Mouse (Mus musculus) embryonic facial prominence, embryonic 14.5 days (tissue): ENCODE measurements at regions not wholly inside any gene's neighbourhood (a gene's known extent, or its start where the extent isn't known, plus 50 kb on each side); places are given as distances from the start of the nearest gene placed in this dataset.

Experiments
- ATAC-seq: fragments of 200-750 bp; cut with Nextera tagmentation; 2 replicates; pipeline ENCODE4 v1.8.0; 2017; ENCODE audit warnings: low read depth, moderate number of reproducible peaks, moderate TSS enrichment
- DNase-seq: peaks from one replicate; pipeline ENCODE4 v3.0.0-alpha.2; 2015; ENCODE audit warnings: low spot score
- H3K27ac ChIP-seq: fragments of 300-500 bp; sonication (generic); replicated peaks from 2 replicates; pipeline ENCODE4 v1.5.1; 2014; ENCODE audit warnings: low read depth, mild to moderate bottlenecking, low read length, moderate library complexity
- H3K27me3 ChIP-seq: fragments of 300-500 bp; sonication (generic); replicated peaks from 2 replicates; pipeline ENCODE4 v1.6.1; 2014; ENCODE audit warnings: low read length; ENCODE audit not compliant: control insufficient read depth, insufficient read depth
- H3K36me3 ChIP-seq: fragments of 300-500 bp; sonication (generic); 2 replicates; pipeline ENCODE4 v1.6.1; 2014; ENCODE audit warnings: low read length, mixed read lengths; ENCODE audit not compliant: control insufficient read depth, insufficient read depth
- H3K4me1 ChIP-seq: fragments of 300-500 bp; sonication (generic); 2 replicates; pipeline ENCODE4 v1.6.1; 2014; ENCODE audit warnings: antibody characterized with exemption, low read length; ENCODE audit not compliant: control insufficient read depth, insufficient read depth
- H3K4me2 ChIP-seq: fragments of 300-500 bp; sonication (generic); 2 replicates; pipeline ENCODE4 v1.6.1; 2014; ENCODE audit warnings: low read depth, mild to moderate bottlenecking, low read length, moderate library complexity, mixed read lengths
- H3K4me3 ChIP-seq: fragments of 300-500 bp; sonication (generic); 2 replicates; pipeline ENCODE4 v1.5.1; 2014; ENCODE audit warnings: low read depth, mild to moderate bottlenecking, low read length
- H3K9ac ChIP-seq: fragments of 300-500 bp; sonication (generic); 2 replicates; pipeline ENCODE4 v1.6.1; 2014; ENCODE audit warnings: low read depth, mild to moderate bottlenecking, low read length, moderate library complexity, mixed read lengths
- H3K9me3 ChIP-seq: fragments of 300-500 bp; sonication (generic); 2 replicates; pipeline ENCODE4 v1.6.1; 2016; ENCODE audit warnings: low read length; ENCODE audit not compliant: control insufficient read depth
- WGBS: fragments of 180-500 bp; shearing (Covaris S2); extraction: QIAGEN DNeasy Blood & Tissue Kit; methylation state at CpG from one replicate; pipeline ENCODE4 v1.1.7; 2014; 5-methylcytosine and 5-hydroxymethylcytosine counted together

- Histone ChIP-seq H3K36me3 (no peaks in the 10 kb centered on the region), H3K4me3 (no peak overlapping the region), H3K9ac (no peak overlapping the region), H3K27ac (0 out of 2 replicates have a peak overlapping the region, but pooled peaks have one; percentile 33), H3K27me3 (no peaks in the 10 kb centered on the region; the same call in 1 of the 2 replicates), H3K4me2 (no peak overlapping the region), H3K4me1 (peaks cover 10% of the 10 kb centered on the region), H3K9me3 (no peaks in the 10 kb centered on the region)
- 25% methylated on average over 10 of the region's 10 CpGs for WGBS
- DNase-seq (peak; percentile 42), ATAC-seq (no peak)
Measured at GRCm38 (mm10) chr5:118316310-118317017, 71.4 kb downstream of the 2410131K14Rik start.

- no peaks in the 10 kb centered on the region for H3K9me3 ChIP-seq
- no peak overlapping the region for H3K27ac ChIP-seq
- H3K4me1 ChIP-seq = peaks cover 21% of the 10 kb centered on the region
- H3K27me3 ChIP-seq = no peaks in the 10 kb centered on the region; the same call in 1 of the 2 replicates
- no peaks in the 10 kb centered on the region for H3K36me3 ChIP-seq
- H3K4me3 ChIP-seq = no peak overlapping the region
- ATAC-seq = no peak
- WGBS = 79% methylated on average over 5 of the region's 5 CpGs
- no peak for DNase-seq
- H3K4me2 ChIP-seq = no peak overlapping the region
- no peak overlapping the region for H3K9ac ChIP-seq
Measured at GRCm38 (mm10) chr5:118318073-118318472, 73.0 kb downstream of the 2410131K14Rik start.

- peak overlapping the region; percentile 31 for H3K4me2 ChIP-seq
- H3K9ac ChIP-seq = peak overlapping the region; percentile 46; the same call in 1 of the 2 replicates
- no peaks in the 10 kb centered on the region for H3K36me3 ChIP-seq
- ATAC-seq = no peak
- DNase-seq = no peak
- no peaks in the 10 kb centered on the region for H3K9me3 ChIP-seq
- H3K27me3 ChIP-seq = no peaks in the 10 kb centered on the region; the same call in 1 of the 2 replicates
- H3K4me1 ChIP-seq = peaks cover 21% of the 10 kb centered on the region
- WGBS = 14% methylated on average over 10 of the region's 15 CpGs
- H3K27ac ChIP-seq = no peak overlapping the region
- H3K4me3 ChIP-seq = no peak overlapping the region
Measured at GRCm38 (mm10) chr5:118318883-118319282, 73.9 kb downstream of the 2410131K14Rik start.

GRCm38 (mm10) chr5:118321719-118322455 lies 76.9 kb downstream of the 2410131K14Rik start:
- no peaks in the 10 kb centered on the region for H3K9me3 ChIP-seq
- H3K27ac ChIP-seq = peak overlapping the region; percentile 78
- H3K4me3 ChIP-seq = no peak overlapping the region
- peaks cover 24% of the 10 kb centered on the region for H3K4me1 ChIP-seq
- H3K36me3 ChIP-seq = no peaks in the 10 kb centered on the region
- WGBS = 12% methylated on average over 18 of the region's 18 CpGs
- H3K9ac ChIP-seq = no peak overlapping the region
- no peak overlapping the region for H3K4me2 ChIP-seq
- ATAC-seq = peak; percentile 89
- peak; percentile 93 for DNase-seq
- no peaks in the 10 kb centered on the region; the same call in 1 of the 2 replicates for H3K27me3 ChIP-seq

GRCm38 (mm10) chr5:118323151-118323550 lies 78.1 kb downstream of the 2410131K14Rik start:
- DNase-seq (no peak), ATAC-seq (no peak)
- H3K36me3 ChIP-seq = no peaks in the 10 kb centered on the region
- no peak overlapping the region for H3K4me3 ChIP-seq
- no peaks in the 10 kb centered on the region; the same call in 1 of the 2 replicates for H3K27me3 ChIP-seq
- no peak overlapping the region for H3K27ac ChIP-seq
- H3K9me3 ChIP-seq = no peaks in the 10 kb centered on the region
- H3K4me1 ChIP-seq = peaks cover 34% of the 10 kb centered on the region
- no peak overlapping the region for H3K4me2 ChIP-seq
- H3K9ac ChIP-seq = no peak overlapping the region
- WGBS = 88% methylated on average over 2 of the region's 2 CpGs

GRCm38 (mm10) chr5:118326837-118327541 lies 82.0 kb downstream of the 2410131K14Rik start:
- H3K36me3 ChIP-seq = no peaks in the 10 kb centered on the region
- H3K9me3 ChIP-seq = no peaks in the 10 kb centered on the region
- H3K4me2 ChIP-seq = peak overlapping the region; percentile 51
- ATAC-seq (peak; percentile 48), DNase-seq (peak; percentile 80)
- H3K4me3 ChIP-seq = peak overlapping the region; percentile 19
- H3K4me1 ChIP-seq = peaks cover 28% of the 10 kb centered on the region
- peak overlapping the region; percentile 53; the same call in 1 of the 2 replicates for H3K9ac ChIP-seq
- 0% methylated on average over 17 of the region's 18 CpGs for WGBS
- H3K27me3 ChIP-seq = no peaks in the 10 kb centered on the region
- peak overlapping the region; percentile 70 for H3K27ac ChIP-seq

GRCm38 (mm10) chr5:118327961-118328712 lies 83.1 kb downstream of the 2410131K14Rik start:
- 0 out of 2 replicates have a peak overlapping the region, but pooled peaks have one; percentile 25 for H3K9ac ChIP-seq
- no peaks in the 10 kb centered on the region for H3K36me3 ChIP-seq
- peak overlapping the region; percentile 70; the same call in 1 of the 2 replicates for H3K27ac ChIP-seq
- peaks cover 23% of the 10 kb centered on the region for H3K4me1 ChIP-seq
- WGBS = 2% methylated on average over 26 of the region's 28 CpGs
- H3K4me3 ChIP-seq = peak overlapping the region; percentile 19
- no peaks in the 10 kb centered on the region for H3K9me3 ChIP-seq
- peak overlapping the region; percentile 51 for H3K4me2 ChIP-seq
- H3K27me3 ChIP-seq = no peaks in the 10 kb centered on the region
- DNase-seq = peak; percentile 94
- peak; percentile 20; the same call in 1 of the 2 replicates for ATAC-seq

- Histone ChIP-seq H3K9me3 (no peaks in the 10 kb centered on the region), H3K4me2 (no peak overlapping the region), H3K9ac (no peak overlapping the region), H3K27me3 (no peaks in the 10 kb centered on the region), H3K4me3 (no peak overlapping the region), H3K27ac (no peak overlapping the region), H3K36me3 (no peaks in the 10 kb centered on the region), H3K4me1 (peaks cover 23% of the 10 kb centered on the region)
- ATAC-seq = no peak
- no peak for DNase-seq
- 63% methylated on average over 5 of the region's 5 CpGs for WGBS
Measured at GRCm38 (mm10) chr5:118329143-118329542, 84.1 kb downstream of the 2410131K14Rik start.
